Mouse (Mus musculus) ES-E14 (cell line): Measurements from ENCODE around the gene Itprid2. TPM values are rescaled to one million over a fixed set of nuclear protein-coding genes. Genes with fewer than 3 reads are reported as not detected.
A peak's percentile ranks its signal among the peaks of the same experiment; 100 is the strongest.

Experiments used
- DNase-seq: peaks from one replicate; pipeline ENCODE4 v3.0.0-alpha.2; 2013; ENCODE audit warnings: low read depth, low spot score
- H3K27ac ChIP-seq: 2 replicates; pipeline ENCODE4 v1.5.1; 2012; ENCODE audit warnings: low read depth, mild to moderate bottlenecking, low read length, moderate library complexity, mixed read lengths; ENCODE audit not compliant: poor library complexity, insufficient read depth, severe bottlenecking
- H3K36me3 ChIP-seq: 2 replicates; pipeline ENCODE4 v1.6.1; 2012; ENCODE audit warnings: mild to moderate bottlenecking, low read length, moderate library complexity, mixed read lengths; ENCODE audit not compliant: control insufficient read depth, poor library complexity, insufficient read depth, severe bottlenecking
- H3K4me1 ChIP-seq, 2 experiments: fragments of 150-350 bp in 1 of 2; sonication (generic) in 1 of 2; 2 replicates each; pipeline ENCODE4 v1.6.1; 2012; ENCODE audit warnings: low read length in 2 of 2, mild to moderate bottlenecking in 1 of 2, mixed read lengths in 1 of 2; ENCODE audit not compliant: control insufficient read depth in 2 of 2, insufficient read depth in 2 of 2, poor library complexity in 1 of 2
- H3K4me3 ChIP-seq, 2 experiments: fragments of 150-350 bp in 1 of 2; sonication (generic) in 1 of 2; 2 replicates each; pipeline ENCODE4 v1.5.1; 2012; ENCODE audit warnings: low read length in 2 of 2, low read depth in 1 of 2, mild to moderate bottlenecking in 1 of 2, mixed read lengths in 1 of 2; ENCODE audit not compliant: insufficient read depth in 1 of 2, poor library complexity in 1 of 2, severe bottlenecking in 1 of 2
- H3K9ac ChIP-seq: 2 replicates; pipeline ENCODE4 v1.6.1; 2012; ENCODE audit warnings: low read depth, mild to moderate bottlenecking, low read length, mixed read lengths; ENCODE audit not compliant: poor library complexity, insufficient read depth, severe bottlenecking
- H3K9me3 ChIP-seq: fragments of 150-350 bp; sonication (generic); 2 replicates; pipeline ENCODE4 v1.6.1; 2012; ENCODE audit warnings: low read depth, mild to moderate bottlenecking, low read length; ENCODE audit not compliant: control insufficient read depth, insufficient read depth
- CHD2 ChIP-seq: IDR thresholded peaks from 2 replicates; pipeline ENCODE4 v1.6.1; 2014; ENCODE audit warnings: mild to moderate bottlenecking, low read depth, low read length, inconsistent platforms
- HCFC1 ChIP-seq: IDR thresholded peaks from 2 replicates; pipeline ENCODE4 v1.6.1; 2012; ENCODE audit warnings: low read length, inconsistent platforms, borderline replicate concordance; ENCODE audit not compliant: insufficient read depth
- MAFK ChIP-seq: IDR thresholded peaks from 2 replicates; pipeline ENCODE4 v1.6.1; 2014; ENCODE audit warnings: mild to moderate bottlenecking, low read depth, low read length, inconsistent platforms; ENCODE audit not compliant: insufficient read depth
- ZC3H11A ChIP-seq: IDR thresholded peaks from 2 replicates; pipeline ENCODE4 v1.6.1; 2012; ENCODE audit warnings: low read depth, mild to moderate bottlenecking, inconsistent platforms, low read length, borderline replicate concordance
- ZNF384 ChIP-seq: IDR thresholded peaks from 2 replicates; pipeline ENCODE4 v1.6.1; 2012; ENCODE audit warnings: low read depth, low read length, inconsistent platforms
- in situ Hi-C, 2 experiments: fragments of 600-800 bp; cut with MboI; formaldehyde crosslinking; loops; one replicate each; pipeline ENCODE4 v1.15.1; 2025; ENCODE audit warnings: low sequenced_read_pairs in 2 of 2, inconsistent platforms in 1 of 2; ENCODE audit not compliant: unreplicated experiment in 2 of 2
- total RNA-seq: library from RNA; depleted of rRNA; stranded (reverse); fragments of 300-350 nt; gene quantifications from 2 replicates; pipeline ENCODE4 v1.2.3, GENCODE M21; 2012

Gene Itprid2
- total RNA-seq, 1 experiment, result 12.1 TPM

- H3K9me3 ChIP-seq, result no peaks in the 10 kb centered on the region
- no peaks in the 10 kb centered on the region for H3K4me1 ChIP-seq
- TF ChIP-seq ZC3H11A (no peak), HCFC1 (no peak), ZNF384 (no peak), MAFK (no peak), CHD2 (no peak)
- no peak overlapping the region for H3K9ac ChIP-seq
- peaks cover under 1% of the 10 kb centered on the region; the same call in 1 of the 2 replicates for H3K36me3 ChIP-seq
- in situ Hi-C loops, result no loop called here
- no peak overlapping the region for H3K27ac ChIP-seq
- H3K4me3 ChIP-seq, result no peak overlapping the region
- no peak for DNase-seq
These were observed 17.4 kb downstream of the Itprid2 start for GRCm38 (mm10) chr2:79652502-79652901.

DNA sequence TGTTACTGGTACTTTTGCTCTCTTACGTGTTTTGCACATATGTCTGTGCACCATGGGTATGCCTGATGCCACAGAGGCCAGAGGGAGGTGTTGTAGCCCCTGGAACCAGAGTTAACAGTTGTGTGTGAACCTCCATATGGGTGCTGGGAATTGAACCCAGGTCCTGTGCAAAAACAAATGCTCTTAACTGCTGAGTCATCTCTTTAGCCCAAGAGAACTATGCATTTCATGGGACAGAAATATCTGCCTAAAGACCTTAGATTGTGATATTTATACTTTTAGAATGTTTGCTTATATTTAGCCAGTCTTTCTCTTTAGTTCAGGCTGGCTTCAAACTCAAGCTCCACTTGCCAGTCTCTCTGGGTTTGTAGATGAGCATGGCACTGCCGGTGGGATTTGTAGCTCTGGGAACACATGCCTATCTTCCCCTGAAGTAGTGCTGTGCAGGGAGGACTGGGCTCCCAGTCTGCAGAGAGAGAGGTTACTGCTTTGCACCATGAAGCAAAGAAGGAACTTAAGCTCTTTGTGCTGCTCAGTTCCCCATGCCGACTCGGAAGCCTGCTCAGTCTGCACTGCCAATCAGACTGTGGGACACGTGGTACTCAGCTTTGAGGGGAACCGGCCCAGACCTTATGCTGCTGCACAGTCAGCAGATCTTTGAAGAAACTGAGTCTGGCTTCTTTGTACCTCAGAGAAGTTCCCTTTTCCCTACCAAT, 18.1 kb downstream of the Itprid2 start:
- Histone ChIP-seq H3K27ac (no peak overlapping the region), H3K36me3 (peaks cover 7% of the 10 kb centered on the region), H3K4me1 (no peaks in the 10 kb centered on the region), H3K4me3 (no peak overlapping the region), H3K9ac (no peak overlapping the region), H3K9me3 (no peaks in the 10 kb centered on the region)
- TF ChIP-seq CHD2 (no peak), MAFK (peak; percentile 66; the same call in 1 of the 2 replicates)
- in situ Hi-C loops, result no loop called here
- no peak for DNase-seq

- in situ Hi-C loops, result no loop called here
- peaks cover 7% of the 10 kb centered on the region for H3K36me3 ChIP-seq
- no peaks in the 10 kb centered on the region for H3K4me1 ChIP-seq
- no peak for TF ChIP-seq CHD2
- TF ChIP-seq MAFK, result no peak
- no peak for TF ChIP-seq ZC3H11A
- TF ChIP-seq HCFC1, result no peak
- TF ChIP-seq ZNF384, result no peak
- H3K9ac ChIP-seq, result no peak overlapping the region
- no peaks in the 10 kb centered on the region for H3K9me3 ChIP-seq
- no peak for DNase-seq
- H3K27ac ChIP-seq, result no peak overlapping the region
- H3K4me3 ChIP-seq, result no peak overlapping the region
These were observed 18.6 kb downstream of the Itprid2 start for GRCm38 (mm10) chr2:79653809-79654164.

DNA sequence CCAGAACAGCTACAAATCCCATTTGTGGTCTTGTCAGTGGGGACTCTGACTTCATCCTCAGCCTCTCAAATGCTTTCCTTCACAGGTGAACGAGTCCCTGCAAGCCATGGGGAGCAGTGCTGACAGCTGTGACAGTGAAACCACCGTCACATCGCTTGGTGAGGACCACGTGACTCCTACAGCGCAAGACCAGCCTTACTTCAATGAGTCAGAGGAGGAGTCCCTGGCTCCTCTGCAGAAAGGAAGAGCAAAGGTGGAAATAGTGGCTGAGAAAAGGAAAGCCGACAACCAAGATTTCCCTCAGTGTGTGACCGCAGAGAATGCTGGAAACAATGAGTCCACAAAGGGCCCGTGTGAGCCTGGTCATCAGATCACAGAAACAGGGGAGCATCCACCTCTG, 21.9 kb downstream of the Itprid2 start:
- in situ Hi-C loops, result no loop called here
- no peaks in the 10 kb centered on the region for H3K4me1 ChIP-seq
- DNase-seq, result no peak
- H3K9ac ChIP-seq, result no peak overlapping the region
- TF ChIP-seq MAFK (no peak), ZNF384 (no peak), ZC3H11A (no peak), CHD2 (no peak), HCFC1 (no peak)
- H3K9me3 ChIP-seq, result no peaks in the 10 kb centered on the region
- no peak overlapping the region for H3K27ac ChIP-seq
- H3K4me3 ChIP-seq, result no peak overlapping the region
- H3K36me3 ChIP-seq, result peaks cover 9% of the 10 kb centered on the region
